Mouse (Mus musculus) ES-E14 (cell line): ENCODE data around the gene Gpr89. TPM values are rescaled to one million over a fixed set of nuclear protein-coding genes. Genes with fewer than 3 reads are reported as not detected.

Source experiments
- DNase-seq: peaks from one replicate; pipeline ENCODE4 v3.0.0-alpha.2; 2013; ENCODE audit warnings: low read depth, low spot score
- H3K27ac ChIP-seq: 2 replicates; pipeline ENCODE4 v1.5.1; 2012; ENCODE audit warnings: low read depth, mild to moderate bottlenecking, low read length, moderate library complexity, mixed read lengths; ENCODE audit not compliant: poor library complexity, insufficient read depth, severe bottlenecking
- H3K36me3 ChIP-seq: 2 replicates; pipeline ENCODE4 v1.6.1; 2012; ENCODE audit warnings: mild to moderate bottlenecking, low read length, moderate library complexity, mixed read lengths; ENCODE audit not compliant: control insufficient read depth, poor library complexity, insufficient read depth, severe bottlenecking
- H3K4me1 ChIP-seq, 2 experiments: fragments of 150-350 bp in 1 of 2; sonication (generic) in 1 of 2; 2 replicates each; pipeline ENCODE4 v1.6.1; 2012; ENCODE audit warnings: low read length in 2 of 2, mild to moderate bottlenecking in 1 of 2, mixed read lengths in 1 of 2; ENCODE audit not compliant: control insufficient read depth in 2 of 2, insufficient read depth in 2 of 2, poor library complexity in 1 of 2
- H3K4me3 ChIP-seq, 2 experiments: fragments of 150-350 bp in 1 of 2; sonication (generic) in 1 of 2; 2 replicates each; pipeline ENCODE4 v1.5.1; 2012; ENCODE audit warnings: low read length in 2 of 2, low read depth in 1 of 2, mild to moderate bottlenecking in 1 of 2, mixed read lengths in 1 of 2; ENCODE audit not compliant: insufficient read depth in 1 of 2, poor library complexity in 1 of 2, severe bottlenecking in 1 of 2
- H3K9ac ChIP-seq: 2 replicates; pipeline ENCODE4 v1.6.1; 2012; ENCODE audit warnings: low read depth, mild to moderate bottlenecking, low read length, mixed read lengths; ENCODE audit not compliant: poor library complexity, insufficient read depth, severe bottlenecking
- H3K9me3 ChIP-seq: fragments of 150-350 bp; sonication (generic); 2 replicates; pipeline ENCODE4 v1.6.1; 2012; ENCODE audit warnings: low read depth, mild to moderate bottlenecking, low read length; ENCODE audit not compliant: control insufficient read depth, insufficient read depth
- CHD2 ChIP-seq: IDR thresholded peaks from 2 replicates; pipeline ENCODE4 v1.6.1; 2014; ENCODE audit warnings: mild to moderate bottlenecking, low read depth, low read length, inconsistent platforms
- HCFC1 ChIP-seq: IDR thresholded peaks from 2 replicates; pipeline ENCODE4 v1.6.1; 2012; ENCODE audit warnings: low read length, inconsistent platforms, borderline replicate concordance; ENCODE audit not compliant: insufficient read depth
- MAFK ChIP-seq: IDR thresholded peaks from 2 replicates; pipeline ENCODE4 v1.6.1; 2014; ENCODE audit warnings: mild to moderate bottlenecking, low read depth, low read length, inconsistent platforms; ENCODE audit not compliant: insufficient read depth
- ZC3H11A ChIP-seq: IDR thresholded peaks from 2 replicates; pipeline ENCODE4 v1.6.1; 2012; ENCODE audit warnings: low read depth, mild to moderate bottlenecking, inconsistent platforms, low read length, borderline replicate concordance
- ZNF384 ChIP-seq: IDR thresholded peaks from 2 replicates; pipeline ENCODE4 v1.6.1; 2012; ENCODE audit warnings: low read depth, low read length, inconsistent platforms
- in situ Hi-C, 2 experiments: fragments of 600-800 bp; cut with MboI; formaldehyde crosslinking; loops; one replicate each; pipeline ENCODE4 v1.15.1; 2025; ENCODE audit warnings: low sequenced_read_pairs in 2 of 2, inconsistent platforms in 1 of 2; ENCODE audit not compliant: unreplicated experiment in 2 of 2
- total RNA-seq: library from RNA; depleted of rRNA; stranded (reverse); fragments of 300-350 nt; gene quantifications from 2 replicates; pipeline ENCODE4 v1.2.3, GENCODE M21; 2012

Gene Gpr89
- total RNA-seq, 1 experiment = 40.5 TPM

- no peak overlapping the region for H3K4me3 ChIP-seq
- no peak overlapping the region for H3K27ac ChIP-seq
- DNase-seq = no peak
- H3K4me1 ChIP-seq = no peaks in the 10 kb centered on the region
- no peak overlapping the region for H3K9ac ChIP-seq
- TF ChIP-seq HCFC1 (no peak), ZNF384 (no peak), ZC3H11A (no peak), CHD2 (no peak), MAFK (no peak)
- in situ Hi-C loops = no loop called here
- H3K36me3 ChIP-seq = no peaks in the 10 kb centered on the region
- H3K9me3 ChIP-seq = no peaks in the 10 kb centered on the region
Measured at GRCm38 (mm10) chr3:96845806-96846205, 59.3 kb downstream of the Gpr89 start.

- H3K36me3 ChIP-seq = no peaks in the 10 kb centered on the region
- no peak for TF ChIP-seq HCFC1
- no peak for TF ChIP-seq ZNF384
- TF ChIP-seq MAFK = no peak
- no peak for TF ChIP-seq ZC3H11A
- no peak for TF ChIP-seq CHD2
- H3K4me3 ChIP-seq = no peak overlapping the region
- H3K9me3 ChIP-seq = no peaks in the 10 kb centered on the region
- H3K4me1 ChIP-seq = no peaks in the 10 kb centered on the region
- H3K9ac ChIP-seq = no peak overlapping the region
- no peak overlapping the region for H3K27ac ChIP-seq
- DNase-seq = no peak
- in situ Hi-C loops = no loop called here
Measured at GRCm38 (mm10) chr3:96845191-96845590, 60.0 kb downstream of the Gpr89 start.

- TF ChIP-seq ZC3H11A = no peak
- TF ChIP-seq CHD2 = no peak
- no peak for TF ChIP-seq MAFK
- in situ Hi-C loops = no loop called here
Measured at GRCm38 (mm10) chr3:96838996-96839645, 66.0 kb downstream of the Gpr89 start.

GRCm38 (mm10) chr3:96836414-96836813 is 68.7 kb downstream of the Gpr89 start:
- H3K36me3 ChIP-seq = no peaks in the 10 kb centered on the region
- H3K9me3 ChIP-seq = no peaks in the 10 kb centered on the region
- in situ Hi-C loops = no loop called here
- no peak overlapping the region for H3K4me3 ChIP-seq
- H3K4me1 ChIP-seq = peaks cover 6 to 8% of the 10 kb centered on the region in 2 experiments; a peak in 3 of 4 replicates
- H3K27ac ChIP-seq = no peak overlapping the region; the same call in 1 of the 2 replicates
- H3K9ac ChIP-seq = no peak overlapping the region
- TF ChIP-seq ZC3H11A (no peak), ZNF384 (no peak), HCFC1 (no peak), MAFK (no peak), CHD2 (no peak)
- no peak for DNase-seq

More at GRCm38 (mm10) chr3:96838996-96839645, 66.0 kb downstream of the Gpr89 start:
- Histone ChIP-seq H3K36me3 (no peaks in the 10 kb centered on the region), H3K9me3 (no peaks in the 10 kb centered on the region), H3K9ac (no peak overlapping the region), H3K4me1 (no peaks in the 10 kb centered on the region), H3K4me3 (no peak overlapping the region), H3K27ac (no peak overlapping the region)
- DNase-seq = no peak
